Mouse (Mus musculus) lung, embryonic 14.5 days (tissue): ENCODE data around the gene Sphk1. TPM values are rescaled to one million over a fixed set of nuclear protein-coding genes. Genes with fewer than 3 reads are reported as not detected.

Experiments used
- ATAC-seq: fragments of 200-750 bp; cut with Nextera tagmentation; 2 replicates; pipeline ENCODE4 v1.8.0; 2017; ENCODE audit warnings: mild to moderate bottlenecking, moderate TSS enrichment, moderate library complexity; ENCODE audit not compliant: insufficient read depth
- DNase-seq: peaks from one replicate; pipeline ENCODE4 v3.0.0-alpha.2; 2015
- H3K27ac ChIP-seq: fragments of 300-500 bp; sonication (generic); 2 replicates; pipeline ENCODE4 v1.5.1; 2014; ENCODE audit warnings: low read depth, mild to moderate bottlenecking, moderate library complexity
- H3K27me3 ChIP-seq: fragments of 300-500 bp; sonication (generic); 2 replicates; pipeline ENCODE4 v1.6.1; 2014; ENCODE audit warnings: low read length, control low read depth; ENCODE audit not compliant: insufficient read depth
- H3K36me3 ChIP-seq: fragments of 300-500 bp; sonication (generic); 2 replicates; pipeline ENCODE4 v1.6.1; 2014; ENCODE audit warnings: control low read depth; ENCODE audit not compliant: insufficient read depth
- H3K4me1 ChIP-seq: fragments of 300-500 bp; sonication (generic); 2 replicates; pipeline ENCODE4 v1.6.1; 2014; ENCODE audit warnings: antibody characterized with exemption, control low read depth; ENCODE audit not compliant: insufficient read depth
- H3K4me2 ChIP-seq: fragments of 300-500 bp; sonication (generic); 2 replicates; pipeline ENCODE4 v1.6.1; 2014; ENCODE audit warnings: mild to moderate bottlenecking
- H3K4me3 ChIP-seq: fragments of 300-500 bp; sonication (generic); 2 replicates; pipeline ENCODE4 v1.5.1; 2014; ENCODE audit warnings: low read depth, low read length
- H3K9ac ChIP-seq: fragments of 300-500 bp; sonication (generic); 2 replicates; pipeline ENCODE4 v1.6.1; 2014
- H3K9me3 ChIP-seq: fragments of 300-500 bp; sonication (generic); 2 replicates; pipeline ENCODE4 v1.6.1; 2016; ENCODE audit warnings: low read depth, low read length, control low read depth
- CTCF ChIP-seq: IDR thresholded peaks from 2 replicates; pipeline ENCODE4 v1.5.1; 2016; ENCODE audit warnings: antibody characterized with exemption, low read depth
- WGBS: fragments of 180-500 bp; shearing (Covaris S2); extraction: QIAGEN DNeasy Blood & Tissue Kit; methylation state at CpG from one replicate; pipeline ENCODE4 v1.1.7; 2014; 5-methylcytosine and 5-hydroxymethylcytosine counted together
- polyA plus RNA-seq: library from polyadenylated mRNA; unstranded; fragments of >200 nt; fragmentation: Nextera tagmentation; extraction: Ambion mirVana; gene quantifications from 2 replicates; pipeline ENCODE4 v1.2.1, GENCODE M21; 2014

Sphk1 gene
- polyA plus RNA-seq, 1 experiment from 2014 or later, result 4.0 TPM

DNA sequence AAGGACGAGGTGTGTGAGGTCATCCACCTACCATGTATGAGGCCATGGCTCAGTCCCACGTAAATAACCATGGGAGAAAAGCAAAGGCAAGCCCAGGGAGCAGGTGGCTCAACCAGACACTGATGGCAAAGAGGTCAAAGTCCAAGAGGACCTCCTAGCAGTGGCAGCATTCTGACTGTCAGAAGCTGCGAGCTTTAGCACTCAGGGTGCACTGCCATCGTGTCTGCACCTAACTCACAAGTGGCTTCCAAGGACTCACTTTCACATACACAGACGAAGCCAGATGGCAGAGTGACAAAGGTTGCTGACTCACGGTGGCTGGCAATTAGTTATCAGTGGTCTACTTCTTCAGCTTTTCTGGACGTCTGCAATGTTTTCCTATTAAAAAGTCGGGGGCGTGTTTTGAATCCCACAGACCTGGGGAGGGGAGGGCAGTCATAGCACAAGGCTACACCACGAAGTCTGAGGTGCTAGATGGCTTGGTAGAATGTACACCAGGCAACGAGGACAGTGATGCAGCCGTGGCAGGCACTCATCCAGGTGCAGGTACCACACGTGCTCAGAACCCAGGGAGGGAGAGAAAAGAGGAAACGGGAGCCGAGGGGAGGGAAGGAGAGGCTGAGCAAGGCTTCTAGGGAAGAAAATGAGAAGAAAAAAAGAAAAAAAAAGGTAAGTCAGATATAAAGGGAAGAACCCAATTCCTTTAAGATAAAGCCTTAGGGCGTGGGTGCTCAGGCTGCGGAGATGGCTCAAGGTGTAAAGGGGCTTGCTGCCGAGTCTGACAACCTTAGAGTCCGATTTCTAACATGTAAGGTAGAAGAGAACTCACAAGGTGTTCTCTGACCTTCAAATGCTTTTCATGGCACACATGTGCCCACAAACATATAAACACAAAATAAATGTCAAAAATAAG lies 41.3 kb downstream of the Sphk1 start:
- Histone ChIP-seq H3K4me3 (no peak overlapping the region), H3K4me2 (peak overlapping the region; percentile 2; the same call in 1 of the 2 replicates), H3K4me1 (peaks cover 13% of the 10 kb centered on the region), H3K9me3 (no peaks in the 10 kb centered on the region), H3K27me3 (no peaks in the 10 kb centered on the region), H3K27ac (no peak overlapping the region), H3K36me3 (no peaks in the 10 kb centered on the region), H3K9ac (no peak overlapping the region)
- TF ChIP-seq CTCF, result no peak
- DNase-seq (no peak), ATAC-seq (no peak)
- 75% methylated on average over 19 of the region's 19 CpGs for WGBS

GRCm38 (mm10) chr11:116572756-116573543 lies 42.2 kb downstream of the Sphk1 start:
- no peak overlapping the region for H3K9ac ChIP-seq
- TF ChIP-seq CTCF, result no peak
- H3K27me3 ChIP-seq, result no peaks in the 10 kb centered on the region
- peak; percentile 70 for ATAC-seq
- peaks cover 13% of the 10 kb centered on the region for H3K4me1 ChIP-seq
- no peak overlapping the region for H3K4me3 ChIP-seq
- 48% methylated on average over 12 of the region's 12 CpGs for WGBS
- no peaks in the 10 kb centered on the region for H3K9me3 ChIP-seq
- peak; percentile 59 for DNase-seq
- H3K4me2 ChIP-seq, result peak overlapping the region; percentile 18; the same call in 1 of the 2 replicates
- peak overlapping the region; percentile 70 for H3K27ac ChIP-seq
- H3K36me3 ChIP-seq, result no peaks in the 10 kb centered on the region

DNA sequence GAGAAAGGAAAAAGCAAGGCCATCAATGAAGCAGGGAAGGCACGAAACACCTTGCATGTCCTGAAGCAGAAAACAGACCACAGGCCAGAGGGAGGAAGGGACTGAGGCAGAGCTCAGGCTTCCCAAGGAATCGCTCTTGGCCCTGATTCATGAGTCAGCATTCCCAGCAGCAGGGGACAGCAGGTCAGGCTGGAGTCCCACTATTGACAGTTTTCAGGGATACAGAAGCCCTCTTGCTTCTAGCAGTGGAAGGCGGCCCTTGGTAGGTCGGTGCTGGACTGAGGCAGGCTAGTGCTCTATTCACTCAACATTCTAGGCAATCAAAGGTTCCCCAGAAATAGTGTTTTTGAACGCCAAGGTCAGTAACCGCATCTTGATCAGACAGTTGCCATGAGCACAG lies 43.8 kb downstream of the Sphk1 start:
- no peak for TF ChIP-seq CTCF
- Histone ChIP-seq H3K4me1 (peaks cover 13% of the 10 kb centered on the region), H3K4me3 (no peak overlapping the region), H3K27me3 (no peaks in the 10 kb centered on the region), H3K4me2 (no peak overlapping the region), H3K27ac (no peak overlapping the region), H3K9me3 (no peaks in the 10 kb centered on the region), H3K9ac (no peak overlapping the region), H3K36me3 (0 out of 2 replicates have a peak, but pooled peaks cover 3% of the 10 kb centered on the region)
- DNase-seq (no peak), ATAC-seq (no peak)
- 69% methylated on average over 6 of the region's 6 CpGs for WGBS

- peaks cover 13% of the 10 kb centered on the region for H3K4me1 ChIP-seq
Measured at GRCm38 (mm10) chr11:116574982-116575381, 44.3 kb downstream of the Sphk1 start.

DNA sequence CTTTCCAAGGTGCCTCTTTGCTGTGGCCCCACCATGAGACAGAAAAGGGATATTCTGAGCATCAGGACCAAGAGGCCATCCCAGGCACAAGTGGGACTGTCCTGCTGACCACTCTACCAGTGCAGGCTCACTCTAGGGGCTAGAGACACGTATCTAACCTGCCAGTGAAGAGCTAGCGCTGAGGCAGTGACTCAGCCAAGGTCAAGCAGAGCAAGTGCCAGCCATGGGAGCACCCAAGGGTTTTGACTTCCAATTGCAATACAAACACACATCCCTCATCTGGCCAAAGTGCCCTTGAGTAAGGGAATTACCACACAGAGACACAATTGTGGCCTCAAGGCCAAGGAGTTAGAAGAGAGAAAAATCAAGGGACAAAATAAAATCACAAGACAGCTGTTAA lies 44.7 kb downstream of the Sphk1 start:
- DNase-seq (no peak), ATAC-seq (no peak)
- Histone ChIP-seq H3K9me3 (no peaks in the 10 kb centered on the region), H3K27ac (no peak overlapping the region), H3K4me1 (peaks cover 13% of the 10 kb centered on the region), H3K4me2 (no peak overlapping the region), H3K9ac (no peak overlapping the region), H3K27me3 (no peaks in the 10 kb centered on the region), H3K4me3 (no peak overlapping the region), H3K36me3 (0 out of 2 replicates have a peak, but pooled peaks cover 3% of the 10 kb centered on the region)
- TF ChIP-seq CTCF, result no peak
- 80% methylated on average over 2 of the region's 2 CpGs for WGBS

More at GRCm38 (mm10) chr11:116574982-116575381, 44.3 kb downstream of the Sphk1 start:
- Histone ChIP-seq H3K4me3 (no peak overlapping the region), H3K36me3 (0 out of 2 replicates have a peak, but pooled peaks cover 3% of the 10 kb centered on the region), H3K27ac (no peak overlapping the region), H3K4me2 (no peak overlapping the region), H3K9me3 (no peaks in the 10 kb centered on the region), H3K27me3 (no peaks in the 10 kb centered on the region), H3K9ac (no peak overlapping the region)
- ATAC-seq (no peak), DNase-seq (no peak)
- TF ChIP-seq CTCF, result no peak
- 71% methylated on average over 6 of the region's 6 CpGs for WGBS

GRCm38 (mm10) chr11:116579280-116579679 lies 48.6 kb downstream of the Sphk1 start:
- H3K4me2 ChIP-seq, result 0 out of 2 replicates have a peak overlapping the region, but pooled peaks have one; percentile 4
- H3K27ac ChIP-seq, result no peak overlapping the region
- ATAC-seq, result no peak
- no peaks in the 10 kb centered on the region for H3K4me1 ChIP-seq
- H3K27me3 ChIP-seq, result no peaks in the 10 kb centered on the region
- H3K9ac ChIP-seq, result no peak overlapping the region
- WGBS, result 87% methylated on average over 3 of the region's 3 CpGs
- H3K36me3 ChIP-seq, result 0 out of 2 replicates have a peak, but pooled peaks cover 3% of the 10 kb centered on the region
- H3K9me3 ChIP-seq, result no peaks in the 10 kb centered on the region
- no peak overlapping the region for H3K4me3 ChIP-seq
- DNase-seq, result no peak
- TF ChIP-seq CTCF, result no peak
